Mouse (Mus musculus): ENCODE data around the gene Sh3d19. TPM values are rescaled to one million over a fixed set of nuclear protein-coding genes. Genes with fewer than 3 reads are reported as not detected.

Sh3d19 gene
- polyA plus RNA-seq, 1 experiment from 2014 or later = 8.7 TPM

GRCm38 (mm10) chr3:85993744-85994143 lies 22.8 kb downstream of the Sh3d19 start:
- no peaks in the 10 kb centered on the region for H3K27me3 ChIP-seq (replicated peaks; ENCODE audit: control insufficient read depth, insufficient read depth, low read length)
- H3K36me3 ChIP-seq (ENCODE audit: control insufficient read depth, insufficient read depth) = no peaks in the 10 kb centered on the region
- H3K4me3 ChIP-seq (replicated peaks; ENCODE audit: low read length) = no peak overlapping the region
- 80% methylated on average over 11 of the region's 11 CpGs for WGBS
- no peaks in the 10 kb centered on the region for H3K4me1 ChIP-seq (replicated peaks; ENCODE audit: control insufficient read depth, insufficient read depth, low read length)
- no peak for ATAC-seq
- no peak overlapping the region for H3K27ac ChIP-seq (ENCODE audit: low read length)
- no peaks in the 10 kb centered on the region for H3K9me3 ChIP-seq (ENCODE audit: control insufficient read depth, low read length)
- no peak overlapping the region for H3K4me2 ChIP-seq (ENCODE audit: low read length)
- H3K9ac ChIP-seq (replicated peaks; ENCODE audit: low read depth, low read length) = no peak overlapping the region

DNA sequence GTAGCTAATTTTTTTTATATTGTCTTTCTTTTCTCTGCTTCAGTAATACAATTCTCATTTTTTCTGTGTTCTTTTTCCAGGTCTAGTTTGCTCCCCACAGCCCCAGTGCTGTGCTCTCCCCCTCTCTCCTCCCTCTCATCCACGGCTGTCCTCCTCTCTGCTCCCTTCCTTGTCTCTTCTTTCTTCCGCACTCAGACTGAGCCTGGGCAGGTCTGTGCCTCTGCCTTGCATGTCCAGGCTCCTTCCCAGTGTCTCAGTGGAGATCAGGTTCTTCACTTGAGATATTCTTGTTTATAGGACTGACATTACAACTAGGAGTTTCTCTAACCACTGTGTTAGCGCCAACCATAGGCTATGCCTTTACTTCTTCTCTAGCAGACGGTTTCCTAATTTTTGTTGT lies 23.7 kb downstream of the Sh3d19 start:
- Histone ChIP-seq H3K9ac (replicated peaks; ENCODE audit: low read depth, low read length) (no peak overlapping the region), H3K27me3 (replicated peaks; ENCODE audit: control insufficient read depth, insufficient read depth, low read length) (no peaks in the 10 kb centered on the region), H3K4me3 (replicated peaks; ENCODE audit: low read length) (no peak overlapping the region), H3K4me1 (replicated peaks; ENCODE audit: control insufficient read depth, insufficient read depth, low read length) (no peaks in the 10 kb centered on the region), H3K9me3 (ENCODE audit: control insufficient read depth, low read length) (no peaks in the 10 kb centered on the region), H3K4me2 (ENCODE audit: low read length) (no peak overlapping the region), H3K27ac (ENCODE audit: low read length) (no peak overlapping the region), H3K36me3 (ENCODE audit: control insufficient read depth, insufficient read depth) (no peaks in the 10 kb centered on the region)
- no peak for ATAC-seq
- 87% methylated on average over 4 of the region's 4 CpGs for WGBS

DNA sequence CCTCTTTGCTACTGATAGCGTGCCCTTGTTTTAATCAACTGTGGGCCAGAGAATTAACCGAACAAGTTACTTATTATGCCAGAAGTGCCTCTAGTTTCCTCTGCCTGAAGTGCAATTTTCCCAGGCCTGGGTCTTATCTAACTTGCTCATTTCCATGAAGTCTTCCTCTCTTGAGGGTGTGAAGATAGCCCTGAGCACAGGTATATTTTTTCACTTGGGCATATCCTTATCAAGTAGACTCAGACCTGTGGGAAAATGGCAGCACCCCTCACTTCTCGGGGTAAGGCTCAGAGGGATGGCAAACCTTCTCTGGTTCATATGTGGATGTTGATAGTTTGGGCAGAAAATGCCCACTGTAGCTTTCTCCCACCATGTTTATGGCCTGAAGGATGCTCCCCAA lies 30.4 kb downstream of the Sh3d19 start:
- H3K36me3 ChIP-seq (ENCODE audit: control insufficient read depth, insufficient read depth) = no peaks in the 10 kb centered on the region

DNA sequence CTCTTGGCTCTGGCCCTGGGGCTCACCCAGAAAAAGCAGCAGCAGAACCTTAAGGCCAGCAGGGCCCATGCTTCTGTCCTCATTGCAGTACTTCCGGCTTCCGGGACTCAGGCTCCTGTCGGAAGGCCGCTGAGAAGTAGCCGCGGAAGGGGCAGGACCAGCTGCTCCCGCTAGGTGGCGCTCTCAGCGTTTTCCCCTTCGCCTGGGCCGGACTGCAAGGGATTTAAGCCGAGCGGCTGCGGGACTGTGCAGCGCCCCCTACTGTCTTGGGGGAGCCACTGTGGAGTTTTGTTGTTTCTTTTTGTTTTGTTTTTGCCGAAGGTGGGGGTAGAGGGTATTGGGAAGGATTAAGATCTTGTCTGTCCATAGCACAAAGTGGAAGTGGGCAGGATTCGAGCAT lies 31.5 kb downstream of the Sh3d19 start, which contains the start of gene Prss48:
Gene Prss48 (minus strand): TSS at position 69 of the 400 bp plus-strand sequence.
- Histone ChIP-seq H3K4me2 (ENCODE audit: low read length) (no peak within 1 kb of the TSS), H3K9ac (replicated peaks; ENCODE audit: low read depth, low read length) (no peak within 1 kb of the TSS), H3K27ac (ENCODE audit: low read length) (no peak within 1 kb of the TSS), H3K27me3 (replicated peaks; ENCODE audit: control insufficient read depth, insufficient read depth, low read length) (no peaks in the 10 kb centered on the region), H3K9me3 (ENCODE audit: control insufficient read depth, low read length) (no peaks in the 10 kb centered on the region), H3K4me3 (replicated peaks; ENCODE audit: low read length) (no peak within 1 kb of the TSS), H3K4me1 (replicated peaks; ENCODE audit: control insufficient read depth, insufficient read depth, low read length) (no peaks in the 10 kb centered on the region), H3K36me3 (ENCODE audit: control insufficient read depth, insufficient read depth) (no peaks in the 10 kb centered on the region)
- no peak for ATAC-seq
- WGBS = 80% methylated on average over 17 of the region's 17 CpGs

More for the DNA sequence above, 30.4 kb downstream of the Sh3d19 start:
- no peaks in the 10 kb centered on the region for H3K9me3 ChIP-seq (ENCODE audit: control insufficient read depth, low read length)
- no peak overlapping the region for H3K4me2 ChIP-seq (ENCODE audit: low read length)
- WGBS = 92% methylated on average over 3 of the region's 3 CpGs
- H3K27me3 ChIP-seq (replicated peaks; ENCODE audit: control insufficient read depth, insufficient read depth, low read length) = no peaks in the 10 kb centered on the region
- no peak overlapping the region for H3K4me3 ChIP-seq (replicated peaks; ENCODE audit: low read length)
- ATAC-seq = no peak
- H3K4me1 ChIP-seq (replicated peaks; ENCODE audit: control insufficient read depth, insufficient read depth, low read length) = no peaks in the 10 kb centered on the region
- H3K9ac ChIP-seq (replicated peaks; ENCODE audit: low read depth, low read length) = no peak overlapping the region
- no peak overlapping the region for H3K27ac ChIP-seq (ENCODE audit: low read length)

DNA sequence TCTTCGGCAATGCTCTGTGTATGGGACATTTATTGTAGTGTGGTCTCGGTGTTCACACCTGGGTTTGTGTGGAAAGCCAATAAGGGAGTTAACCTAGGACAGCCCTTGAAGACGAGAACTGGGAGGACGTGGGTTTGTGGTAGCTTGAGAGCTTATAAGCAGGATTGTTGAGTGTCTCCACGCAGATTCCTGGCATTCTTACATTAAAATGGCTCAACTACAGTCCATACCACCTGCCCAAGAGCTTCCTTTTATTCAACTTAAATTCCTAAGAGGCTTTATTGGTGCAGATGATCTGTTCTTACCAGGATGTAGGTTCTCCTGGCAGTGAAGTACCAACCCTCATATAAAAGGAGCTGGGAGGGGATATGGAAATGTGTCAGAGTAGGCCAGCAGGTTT lies 32.0 kb downstream of the Sh3d19 start:
- H3K9me3 ChIP-seq (ENCODE audit: control insufficient read depth, low read length) = no peaks in the 10 kb centered on the region
- H3K4me3 ChIP-seq (replicated peaks; ENCODE audit: low read length) = no peak overlapping the region
- H3K4me2 ChIP-seq (ENCODE audit: low read length) = no peak overlapping the region
- H3K9ac ChIP-seq (replicated peaks; ENCODE audit: low read depth, low read length) = no peak overlapping the region
- H3K4me1 ChIP-seq (replicated peaks; ENCODE audit: control insufficient read depth, insufficient read depth, low read length) = no peaks in the 10 kb centered on the region
- H3K27ac ChIP-seq (ENCODE audit: low read length) = no peak overlapping the region
- 91% methylated on average over 5 of the region's 5 CpGs for WGBS
- no peak for ATAC-seq
- no peaks in the 10 kb centered on the region for H3K27me3 ChIP-seq (replicated peaks; ENCODE audit: control insufficient read depth, insufficient read depth, low read length)
- no peaks in the 10 kb centered on the region for H3K36me3 ChIP-seq (ENCODE audit: control insufficient read depth, insufficient read depth)

DNA sequence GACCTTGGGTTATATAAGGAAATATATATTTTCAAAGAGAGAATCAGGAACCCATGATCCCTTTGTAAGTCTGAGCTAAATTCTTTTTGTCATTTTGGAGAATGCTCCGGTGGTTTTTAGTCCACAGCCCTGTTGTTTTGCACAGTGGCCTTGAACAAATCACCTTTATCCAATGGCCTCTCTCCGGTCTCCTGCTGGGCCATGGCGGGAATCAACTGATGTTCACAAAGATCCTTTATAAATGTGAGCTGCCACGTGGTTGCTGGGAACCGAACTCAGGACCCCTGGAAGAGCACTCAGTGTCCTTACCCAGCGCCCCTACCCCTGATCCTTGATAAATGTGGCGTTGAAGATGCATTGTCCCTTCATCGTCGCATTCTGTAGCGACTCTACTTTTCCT lies 33.8 kb downstream of the Sh3d19 start:
- Histone ChIP-seq H3K27ac (ENCODE audit: low read length) (no peak overlapping the region), H3K4me1 (replicated peaks; ENCODE audit: control insufficient read depth, insufficient read depth, low read length) (no peaks in the 10 kb centered on the region), H3K4me3 (replicated peaks; ENCODE audit: low read length) (no peak overlapping the region), H3K36me3 (ENCODE audit: control insufficient read depth, insufficient read depth) (no peaks in the 10 kb centered on the region), H3K4me2 (ENCODE audit: low read length) (no peak overlapping the region), H3K27me3 (replicated peaks; ENCODE audit: control insufficient read depth, insufficient read depth, low read length) (no peaks in the 10 kb centered on the region), H3K9ac (replicated peaks; ENCODE audit: low read depth, low read length) (no peak overlapping the region), H3K9me3 (ENCODE audit: control insufficient read depth, low read length) (no peaks in the 10 kb centered on the region)
- no peak for ATAC-seq
- 91% methylated on average over 10 of the region's 10 CpGs for WGBS

- ATAC-seq = no peak
- no peaks in the 10 kb centered on the region for H3K4me1 ChIP-seq (replicated peaks; ENCODE audit: control insufficient read depth, insufficient read depth, low read length)
- no peak overlapping the region for H3K9ac ChIP-seq (replicated peaks; ENCODE audit: low read depth, low read length)
- H3K4me2 ChIP-seq (ENCODE audit: low read length) = no peak overlapping the region
- WGBS = 79% methylated on average over 3 of the region's 3 CpGs
- H3K9me3 ChIP-seq (ENCODE audit: control insufficient read depth, low read length) = no peaks in the 10 kb centered on the region
- H3K27ac ChIP-seq (ENCODE audit: low read length) = no peak overlapping the region
- H3K27me3 ChIP-seq (replicated peaks; ENCODE audit: control insufficient read depth, insufficient read depth, low read length) = no peaks in the 10 kb centered on the region
- H3K4me3 ChIP-seq (replicated peaks; ENCODE audit: low read length) = no peak overlapping the region
- no peaks in the 10 kb centered on the region for H3K36me3 ChIP-seq (ENCODE audit: control insufficient read depth, insufficient read depth)
Observed at GRCm38 (mm10) chr3:86010618-86011017, 39.7 kb downstream of the Sh3d19 start.

- no peak overlapping the region for H3K4me2 ChIP-seq (ENCODE audit: low read length)
- no peaks in the 10 kb centered on the region for H3K9me3 ChIP-seq (ENCODE audit: control insufficient read depth, low read length)
- no peaks in the 10 kb centered on the region for H3K4me1 ChIP-seq (replicated peaks; ENCODE audit: control insufficient read depth, insufficient read depth, low read length)
- no peak overlapping the region for H3K27ac ChIP-seq (ENCODE audit: low read length)
- no peak overlapping the region for H3K4me3 ChIP-seq (replicated peaks; ENCODE audit: low read length)
- H3K27me3 ChIP-seq (replicated peaks; ENCODE audit: control insufficient read depth, insufficient read depth, low read length) = no peaks in the 10 kb centered on the region
- no peak for ATAC-seq
- no peaks in the 10 kb centered on the region for H3K36me3 ChIP-seq (ENCODE audit: control insufficient read depth, insufficient read depth)
- WGBS = 84% methylated on average over 6 of the region's 6 CpGs
- no peak overlapping the region for H3K9ac ChIP-seq (replicated peaks; ENCODE audit: low read depth, low read length)
Observed at GRCm38 (mm10) chr3:86011373-86011772, 40.5 kb downstream of the Sh3d19 start.

- no peak overlapping the region for H3K4me3 ChIP-seq (replicated peaks; ENCODE audit: low read length)
- no peak for ATAC-seq
- no peak overlapping the region for H3K9ac ChIP-seq (replicated peaks; ENCODE audit: low read depth, low read length)
- no peak overlapping the region for H3K4me2 ChIP-seq (ENCODE audit: low read length)
- H3K27ac ChIP-seq (ENCODE audit: low read length) = no peak overlapping the region
- H3K9me3 ChIP-seq (ENCODE audit: control insufficient read depth, low read length) = no peaks in the 10 kb centered on the region
- H3K27me3 ChIP-seq (replicated peaks; ENCODE audit: control insufficient read depth, insufficient read depth, low read length) = no peaks in the 10 kb centered on the region
- H3K4me1 ChIP-seq (replicated peaks; ENCODE audit: control insufficient read depth, insufficient read depth, low read length) = no peaks in the 10 kb centered on the region
- WGBS = 59% methylated on average over 3 of the region's 3 CpGs
- H3K36me3 ChIP-seq (ENCODE audit: control insufficient read depth, insufficient read depth) = no peaks in the 10 kb centered on the region
Observed at GRCm38 (mm10) chr3:86011833-86012232, 40.9 kb downstream of the Sh3d19 start.

- Histone ChIP-seq H3K36me3 (ENCODE audit: control insufficient read depth, insufficient read depth) (no peaks in the 10 kb centered on the region), H3K27me3 (replicated peaks; ENCODE audit: control insufficient read depth, insufficient read depth, low read length) (no peaks in the 10 kb centered on the region), H3K4me2 (ENCODE audit: low read length) (no peak overlapping the region), H3K9ac (replicated peaks; ENCODE audit: low read depth, low read length) (no peak overlapping the region), H3K27ac (ENCODE audit: low read length) (no peak overlapping the region), H3K4me1 (replicated peaks; ENCODE audit: control insufficient read depth, insufficient read depth, low read length) (no peaks in the 10 kb centered on the region), H3K9me3 (ENCODE audit: control insufficient read depth, low read length) (no peaks in the 10 kb centered on the region), H3K4me3 (replicated peaks; ENCODE audit: low read length) (no peak overlapping the region)
- ATAC-seq = no peak
- 88% methylated on average over 10 of the region's 10 CpGs for WGBS
Observed at GRCm38 (mm10) chr3:86013837-86014236, 42.9 kb downstream of the Sh3d19 start.
